Mouse (Mus musculus): ENCODE results near the gene Gm7137. TPM values are rescaled to one million over a fixed set of nuclear protein-coding genes. Genes with fewer than 3 reads are reported as not detected.
"Not testable (repeated sequence)": the region's sequence is repeated elsewhere in the genome, so short reads cannot be mapped to it uniquely, and the experiment has no call there.

Gm7137 gene
- not detected in 2 replicates for polyA plus RNA-seq (2014; fragmentation: Nextera tagmentation; extraction: Ambion mirVana)

DNA sequence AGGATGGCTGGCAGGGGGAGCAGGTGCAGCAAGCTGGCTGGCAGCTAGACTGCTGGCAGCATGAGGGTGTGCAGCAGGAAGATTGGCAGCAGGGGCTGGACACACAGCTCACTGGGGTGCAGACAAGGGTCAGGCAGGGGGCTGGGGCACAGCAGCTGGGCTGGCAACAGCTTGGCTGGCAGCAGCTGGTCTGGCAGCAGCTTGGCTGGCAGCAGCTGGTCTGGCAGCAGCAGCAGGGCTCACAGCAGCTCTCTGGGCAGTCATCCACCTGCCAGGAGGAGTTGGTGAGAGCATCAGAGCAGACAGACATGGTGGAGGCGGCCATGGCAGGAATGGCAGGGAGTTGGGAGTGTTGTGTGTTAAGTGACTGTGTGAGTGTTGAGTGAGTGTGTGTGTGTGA, at the start of gene Gm7137:
TSS of gene Gm7137 (minus strand) at position 325 of the 400 bp plus-strand sequence.
- no CpG with 5 or more reads among the region's 1 CpGs for WGBS
- not testable (repeated sequence) for DNase-seq (ENCODE audit: low spot score); H3K27me3 ChIP-seq (ENCODE audit: control insufficient read depth, insufficient read depth, low read length); H3K4me2 ChIP-seq (replicated peaks; ENCODE audit: low read depth, low read length); H3K4me1 ChIP-seq (replicated peaks; ENCODE audit: control insufficient read depth, insufficient read depth, low read length); H3K9ac ChIP-seq (ENCODE audit: low read depth, low read length); H3K4me3 ChIP-seq (ENCODE audit: low read depth, low read length); ATAC-seq (ENCODE audit: low FRiP score); H3K36me3 ChIP-seq (ENCODE audit: control insufficient read depth, insufficient read depth, low read length); H3K9me3 ChIP-seq (ENCODE audit: control insufficient read depth, low read length); H3K27ac ChIP-seq (ENCODE audit: low read depth, low read length)

- 69% methylated on average over 9 of the region's 9 CpGs for WGBS
- no peaks in the 10 kb centered on the region for H3K4me1 ChIP-seq (replicated peaks; ENCODE audit: control insufficient read depth, insufficient read depth, low read length)
- ATAC-seq (ENCODE audit: low FRiP score), result no peak
Measured at GRCm38 (mm10) chr10:77835647-77836046, 47.6 kb upstream of the Gm7137 start, which contains the start of gene Krtap10-10. TSS of gene Krtap10-10 (plus strand) at chr10:77835947.

GRCm38 (mm10) chr10:77826951-77827350, 39.0 kb upstream of the Gm7137 start, which contains the start of gene Krtap10-4:
TSS of gene Krtap10-4 (minus strand) at chr10:77827095.
- WGBS, result 74% methylated on average over 6 of the region's 6 CpGs
- H3K4me1 ChIP-seq (replicated peaks; ENCODE audit: control insufficient read depth, insufficient read depth, low read length), result no peaks in the 10 kb centered on the region

More at GRCm38 (mm10) chr10:77835647-77836046, 47.6 kb upstream of the Gm7137 start, which contains the start of gene Krtap10-10:
- Histone ChIP-seq H3K9me3 (ENCODE audit: control insufficient read depth, low read length) (no peaks in the 10 kb centered on the region), H3K36me3 (ENCODE audit: control insufficient read depth, insufficient read depth, low read length) (no peaks in the 10 kb centered on the region), H3K27ac (ENCODE audit: low read depth, low read length) (no peak within 1 kb of the TSS), H3K27me3 (ENCODE audit: control insufficient read depth, insufficient read depth, low read length) (no peaks in the 10 kb centered on the region), H3K4me2 (replicated peaks; ENCODE audit: low read depth, low read length) (no peak within 1 kb of the TSS), H3K9ac (ENCODE audit: low read depth, low read length) (no peak within 1 kb of the TSS), H3K4me3 (ENCODE audit: low read depth, low read length) (no peak within 1 kb of the TSS)
- DNase-seq (ENCODE audit: low spot score), result no peak

DNA sequence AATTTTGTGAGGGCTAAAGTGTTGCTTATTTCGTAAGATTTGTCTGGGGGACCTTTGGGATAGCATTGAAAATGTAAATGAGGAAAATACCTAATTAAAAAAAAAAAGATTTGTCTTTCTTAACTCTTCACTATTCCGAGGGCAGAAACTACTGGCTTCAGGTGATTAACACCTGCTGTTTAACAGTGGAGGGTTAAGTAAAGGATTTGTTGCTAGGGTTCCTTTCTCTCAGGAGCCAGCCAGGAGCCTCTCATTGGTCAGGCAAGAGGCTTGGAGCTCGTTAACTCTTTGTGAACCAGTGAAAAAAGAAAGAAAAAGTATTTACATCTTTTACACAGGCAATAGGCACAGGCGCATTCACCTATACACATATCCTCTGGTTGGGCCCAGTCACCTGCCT, 31.2 kb upstream of the Gm7137 start:
- H3K27me3 ChIP-seq (ENCODE audit: control insufficient read depth, insufficient read depth, low read length), result no peaks in the 10 kb centered on the region
- no peak for DNase-seq (ENCODE audit: low spot score)
- ATAC-seq (ENCODE audit: low FRiP score), result no peak
- H3K9me3 ChIP-seq (ENCODE audit: control insufficient read depth, low read length), result no peaks in the 10 kb centered on the region
- H3K36me3 ChIP-seq (ENCODE audit: control insufficient read depth, insufficient read depth, low read length), result no peaks in the 10 kb centered on the region
- H3K27ac ChIP-seq (ENCODE audit: low read depth, low read length), result no peak overlapping the region
- no peak overlapping the region for H3K4me3 ChIP-seq (ENCODE audit: low read depth, low read length)
- no peak overlapping the region for H3K4me2 ChIP-seq (replicated peaks; ENCODE audit: low read depth, low read length)
- H3K4me1 ChIP-seq (replicated peaks; ENCODE audit: control insufficient read depth, insufficient read depth, low read length), result no peaks in the 10 kb centered on the region
- 43% methylated on average over 4 of the region's 4 CpGs for WGBS
- no peak overlapping the region for H3K9ac ChIP-seq (ENCODE audit: low read depth, low read length)

More at GRCm38 (mm10) chr10:77826951-77827350, 39.0 kb upstream of the Gm7137 start, which contains the start of gene Krtap10-4:
- no peaks in the 10 kb centered on the region for H3K36me3 ChIP-seq (ENCODE audit: control insufficient read depth, insufficient read depth, low read length)
- H3K27me3 ChIP-seq (ENCODE audit: control insufficient read depth, insufficient read depth, low read length), result no peaks in the 10 kb centered on the region
- H3K9ac ChIP-seq (ENCODE audit: low read depth, low read length), result no peak within 1 kb of the TSS
- DNase-seq (ENCODE audit: low spot score), result no peak
- no peak within 1 kb of the TSS for H3K4me3 ChIP-seq (ENCODE audit: low read depth, low read length)
- no peaks in the 10 kb centered on the region for H3K9me3 ChIP-seq (ENCODE audit: control insufficient read depth, low read length)
- H3K27ac ChIP-seq (ENCODE audit: low read depth, low read length), result no peak within 1 kb of the TSS
- no peak within 1 kb of the TSS for H3K4me2 ChIP-seq (replicated peaks; ENCODE audit: low read depth, low read length)
- no peak for ATAC-seq (ENCODE audit: low FRiP score)

GRCm38 (mm10) chr10:77818523-77818922, 30.5 kb upstream of the Gm7137 start:
- no peaks in the 10 kb centered on the region for H3K36me3 ChIP-seq (ENCODE audit: control insufficient read depth, insufficient read depth, low read length)
- no peaks in the 10 kb centered on the region for H3K4me1 ChIP-seq (replicated peaks; ENCODE audit: control insufficient read depth, insufficient read depth, low read length)
- H3K27me3 ChIP-seq (ENCODE audit: control insufficient read depth, insufficient read depth, low read length), result no peaks in the 10 kb centered on the region
- no peaks in the 10 kb centered on the region for H3K9me3 ChIP-seq (ENCODE audit: control insufficient read depth, low read length)
- H3K4me2 ChIP-seq (replicated peaks; ENCODE audit: low read depth, low read length), result no peak overlapping the region
- DNase-seq (ENCODE audit: low spot score) (no peak), ATAC-seq (ENCODE audit: low FRiP score) (no peak)
- H3K27ac ChIP-seq (ENCODE audit: low read depth, low read length), result no peak overlapping the region
- no peak overlapping the region for H3K9ac ChIP-seq (ENCODE audit: low read depth, low read length)
- H3K4me3 ChIP-seq (ENCODE audit: low read depth, low read length), result no peak overlapping the region
- WGBS, result 96% methylated on average over 4 of the region's 4 CpGs

GRCm38 (mm10) chr10:77815514-77815913, 27.5 kb upstream of the Gm7137 start:
- H3K9ac ChIP-seq (ENCODE audit: low read depth, low read length), result no peak overlapping the region
- 26% methylated on average over 5 of the region's 5 CpGs for WGBS
- no peak overlapping the region for H3K4me2 ChIP-seq (replicated peaks; ENCODE audit: low read depth, low read length)
- no peaks in the 10 kb centered on the region for H3K27me3 ChIP-seq (ENCODE audit: control insufficient read depth, insufficient read depth, low read length)
- DNase-seq (ENCODE audit: low spot score) (peak; percentile 58), ATAC-seq (ENCODE audit: low FRiP score) (no peak)
- no peaks in the 10 kb centered on the region for H3K9me3 ChIP-seq (ENCODE audit: control insufficient read depth, low read length)
- no peaks in the 10 kb centered on the region for H3K4me1 ChIP-seq (replicated peaks; ENCODE audit: control insufficient read depth, insufficient read depth, low read length)
- H3K27ac ChIP-seq (ENCODE audit: low read depth, low read length), result no peak overlapping the region
- no peak overlapping the region for H3K4me3 ChIP-seq (ENCODE audit: low read depth, low read length)
- no peaks in the 10 kb centered on the region for H3K36me3 ChIP-seq (ENCODE audit: control insufficient read depth, insufficient read depth, low read length)

- 37% methylated on average over 4 of the region's 4 CpGs for WGBS
- H3K9me3 ChIP-seq (ENCODE audit: control insufficient read depth, low read length), result no peaks in the 10 kb centered on the region
- no peaks in the 10 kb centered on the region for H3K27me3 ChIP-seq (ENCODE audit: control insufficient read depth, insufficient read depth, low read length)
- no peak within 1 kb of the TSS for H3K9ac ChIP-seq (ENCODE audit: low read depth, low read length)
- ATAC-seq (ENCODE audit: low FRiP score) (no peak), DNase-seq (ENCODE audit: low spot score) (no peak)
- H3K4me1 ChIP-seq (replicated peaks; ENCODE audit: control insufficient read depth, insufficient read depth, low read length), result no peaks in the 10 kb centered on the region
- H3K4me2 ChIP-seq (replicated peaks; ENCODE audit: low read depth, low read length), result no peak within 1 kb of the TSS
- no peak within 1 kb of the TSS for H3K4me3 ChIP-seq (ENCODE audit: low read depth, low read length)
- H3K27ac ChIP-seq (ENCODE audit: low read depth, low read length), result no peak within 1 kb of the TSS
- no peaks in the 10 kb centered on the region for H3K36me3 ChIP-seq (ENCODE audit: control insufficient read depth, insufficient read depth, low read length)
Measured at GRCm38 (mm10) chr10:77814382-77814781, 26.4 kb upstream of the Gm7137 start, which contains the start of gene Gm2696. TSS of gene Gm2696 (plus strand) at chr10:77814682.

DNA sequence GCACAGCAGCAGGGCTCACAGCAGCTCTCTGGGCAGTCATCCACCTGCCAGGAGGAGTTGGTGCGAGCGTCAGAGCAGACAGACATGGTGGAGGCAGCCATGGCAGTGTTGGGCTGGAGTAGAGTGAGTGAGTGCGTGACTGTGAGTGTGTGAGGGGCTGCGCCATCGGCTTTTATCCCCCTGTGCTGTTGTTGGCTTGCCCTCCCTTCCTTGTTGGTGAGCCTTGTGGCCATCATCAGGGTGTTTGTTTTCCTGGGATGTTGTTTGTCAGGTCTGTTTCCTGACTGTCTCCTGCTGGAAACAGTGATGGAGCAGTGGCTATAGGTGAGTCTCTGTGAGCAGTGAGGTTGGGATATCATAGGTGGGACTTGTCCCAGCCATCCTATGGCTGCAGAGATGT, 23.7 kb upstream of the Gm7137 start, which contains the start of gene Gm9507:
TSS of gene Gm9507 (minus strand) at position 101 of the 400 bp plus-strand sequence.
- DNase-seq (ENCODE audit: low spot score), result no peak
- Histone ChIP-seq H3K27ac (ENCODE audit: low read depth, low read length) (no peak within 1 kb of the TSS), H3K9ac (ENCODE audit: low read depth, low read length) (no peak within 1 kb of the TSS), H3K36me3 (ENCODE audit: control insufficient read depth, insufficient read depth, low read length) (no peaks in the 10 kb centered on the region), H3K27me3 (ENCODE audit: control insufficient read depth, insufficient read depth, low read length) (no peaks in the 10 kb centered on the region), H3K4me1 (replicated peaks; ENCODE audit: control insufficient read depth, insufficient read depth, low read length) (no peaks in the 10 kb centered on the region), H3K4me3 (ENCODE audit: low read depth, low read length) (no peak within 1 kb of the TSS), H3K9me3 (ENCODE audit: control insufficient read depth, low read length) (no peaks in the 10 kb centered on the region), H3K4me2 (replicated peaks; ENCODE audit: low read depth, low read length) (no peak within 1 kb of the TSS)
- ATAC-seq (ENCODE audit: low FRiP score), result no peak
- 77% methylated on average over 5 of the region's 5 CpGs for WGBS

DNA sequence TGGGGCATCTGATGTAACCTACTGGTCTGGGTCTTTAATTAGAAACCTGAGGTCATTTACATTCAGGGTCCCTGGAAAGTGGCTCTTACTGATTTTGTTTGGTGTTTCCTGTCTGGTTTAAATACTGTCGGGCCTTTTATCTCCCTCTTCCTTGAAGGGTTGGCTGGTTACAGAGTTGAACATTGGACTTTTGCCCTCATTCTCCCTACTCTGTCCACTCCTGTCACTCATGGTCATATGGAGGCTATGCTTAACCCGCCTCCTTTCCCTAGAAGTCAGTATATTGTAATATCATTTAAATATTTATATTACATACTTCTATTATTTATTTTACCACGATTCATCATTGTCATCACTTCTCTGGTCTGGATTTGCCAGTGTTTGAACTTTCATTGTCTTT, 16.1 kb upstream of the Gm7137 start:
- Histone ChIP-seq H3K4me3 (ENCODE audit: low read depth, low read length) (no peak overlapping the region), H3K4me2 (replicated peaks; ENCODE audit: low read depth, low read length) (no peak overlapping the region), H3K9ac (ENCODE audit: low read depth, low read length) (no peak overlapping the region), H3K27me3 (ENCODE audit: control insufficient read depth, insufficient read depth, low read length) (no peaks in the 10 kb centered on the region), H3K36me3 (ENCODE audit: control insufficient read depth, insufficient read depth, low read length) (no peaks in the 10 kb centered on the region), H3K9me3 (ENCODE audit: control insufficient read depth, low read length) (no peaks in the 10 kb centered on the region), H3K4me1 (replicated peaks; ENCODE audit: control insufficient read depth, insufficient read depth, low read length) (no peaks in the 10 kb centered on the region), H3K27ac (ENCODE audit: low read depth, low read length) (no peak overlapping the region)
- no peak for ATAC-seq (ENCODE audit: low FRiP score)
- WGBS, result 89% methylated on average over 3 of the region's 3 CpGs
- DNase-seq (ENCODE audit: low spot score), result no peak
